Mouse (Mus musculus) embryonic facial prominence, embryonic 14.5 days (tissue): ENCODE data around the gene Ccdc86. TPM values are rescaled to one million over a fixed set of nuclear protein-coding genes. Genes with fewer than 3 reads are reported as not detected.

Source experiments
- ATAC-seq: fragments of 200-750 bp; cut with Nextera tagmentation; 2 replicates; pipeline ENCODE4 v1.8.0; 2017; ENCODE audit warnings: low read depth, moderate number of reproducible peaks, moderate TSS enrichment
- DNase-seq: peaks from one replicate; pipeline ENCODE4 v3.0.0-alpha.2; 2015; ENCODE audit warnings: low spot score
- H3K27ac ChIP-seq: fragments of 300-500 bp; sonication (generic); replicated peaks from 2 replicates; pipeline ENCODE4 v1.5.1; 2014; ENCODE audit warnings: low read depth, mild to moderate bottlenecking, low read length, moderate library complexity
- H3K27me3 ChIP-seq: fragments of 300-500 bp; sonication (generic); replicated peaks from 2 replicates; pipeline ENCODE4 v1.6.1; 2014; ENCODE audit warnings: low read length; ENCODE audit not compliant: control insufficient read depth, insufficient read depth
- H3K36me3 ChIP-seq: fragments of 300-500 bp; sonication (generic); 2 replicates; pipeline ENCODE4 v1.6.1; 2014; ENCODE audit warnings: low read length, mixed read lengths; ENCODE audit not compliant: control insufficient read depth, insufficient read depth
- H3K4me1 ChIP-seq: fragments of 300-500 bp; sonication (generic); 2 replicates; pipeline ENCODE4 v1.6.1; 2014; ENCODE audit warnings: antibody characterized with exemption, low read length; ENCODE audit not compliant: control insufficient read depth, insufficient read depth
- H3K4me2 ChIP-seq: fragments of 300-500 bp; sonication (generic); 2 replicates; pipeline ENCODE4 v1.6.1; 2014; ENCODE audit warnings: low read depth, mild to moderate bottlenecking, low read length, moderate library complexity, mixed read lengths
- H3K4me3 ChIP-seq: fragments of 300-500 bp; sonication (generic); 2 replicates; pipeline ENCODE4 v1.5.1; 2014; ENCODE audit warnings: low read depth, mild to moderate bottlenecking, low read length
- H3K9ac ChIP-seq: fragments of 300-500 bp; sonication (generic); 2 replicates; pipeline ENCODE4 v1.6.1; 2014; ENCODE audit warnings: low read depth, mild to moderate bottlenecking, low read length, moderate library complexity, mixed read lengths
- H3K9me3 ChIP-seq: fragments of 300-500 bp; sonication (generic); 2 replicates; pipeline ENCODE4 v1.6.1; 2016; ENCODE audit warnings: low read length; ENCODE audit not compliant: control insufficient read depth
- WGBS: fragments of 180-500 bp; shearing (Covaris S2); extraction: QIAGEN DNeasy Blood & Tissue Kit; methylation state at CpG from one replicate; pipeline ENCODE4 v1.1.7; 2014; 5-methylcytosine and 5-hydroxymethylcytosine counted together
- polyA plus RNA-seq: library from polyadenylated mRNA; unstranded; fragments of >200 nt; fragmentation: Nextera tagmentation; extraction: Ambion mirVana; gene quantifications from 2 replicates; pipeline ENCODE4 v1.2.1, GENCODE M21; 2014

The Ccdc86 gene
- polyA plus RNA-seq, 1 experiment from 2014 or later: 22.4 TPM

GRCm38 (mm10) chr19:10909087-10909721 is 39.9 kb downstream of the Ccdc86 start:
- H3K4me3 ChIP-seq: no peak overlapping the region
- 0 out of 2 replicates have a peak overlapping the region, but pooled peaks have one; percentile 25 for H3K9ac ChIP-seq
- H3K36me3 ChIP-seq: peaks cover 28% of the 10 kb centered on the region
- H3K4me2 ChIP-seq: no peak overlapping the region
- H3K9me3 ChIP-seq: no peaks in the 10 kb centered on the region
- H3K27ac ChIP-seq: peak overlapping the region; percentile 84
- WGBS: 38% methylated on average over 6 of the region's 6 CpGs
- peaks cover 7% of the 10 kb centered on the region for H3K4me1 ChIP-seq
- H3K27me3 ChIP-seq: no peaks in the 10 kb centered on the region
- ATAC-seq (peak; percentile 67), DNase-seq (peak; percentile 87)

GRCm38 (mm10) chr19:10907891-10908290 is 41.2 kb downstream of the Ccdc86 start:
- Histone ChIP-seq H3K4me3 (no peak overlapping the region), H3K27ac (no peak overlapping the region), H3K4me2 (no peak overlapping the region), H3K36me3 (peaks cover 41% of the 10 kb centered on the region), H3K9me3 (no peaks in the 10 kb centered on the region), H3K9ac (no peak overlapping the region), H3K27me3 (no peaks in the 10 kb centered on the region), H3K4me1 (peaks cover 7% of the 10 kb centered on the region)
- WGBS: 51% methylated on average over 3 of the region's 3 CpGs
- DNase-seq (peak; percentile 46), ATAC-seq (no peak)

GRCm38 (mm10) chr19:10905728-10906000 is 43.4 kb downstream of the Ccdc86 start:
- peaks cover 63% of the 10 kb centered on the region for H3K36me3 ChIP-seq

GRCm38 (mm10) chr19:10904927-10905727 is 43.9 kb downstream of the Ccdc86 start:
- H3K4me2 ChIP-seq: no peak overlapping the region
- H3K9ac ChIP-seq: no peak overlapping the region
- DNase-seq (peak; percentile 77), ATAC-seq (peak; percentile 69; the same call in 1 of the 2 replicates)
- H3K36me3 ChIP-seq: peaks cover 69% of the 10 kb centered on the region
- no peak overlapping the region for H3K4me3 ChIP-seq
- WGBS: 65% methylated on average over 7 of the region's 7 CpGs
- peaks cover 7% of the 10 kb centered on the region for H3K4me1 ChIP-seq
- no peaks in the 10 kb centered on the region for H3K27me3 ChIP-seq
- no peaks in the 10 kb centered on the region for H3K9me3 ChIP-seq
- peak overlapping the region; percentile 52; the same call in 1 of the 2 replicates for H3K27ac ChIP-seq

More at GRCm38 (mm10) chr19:10905728-10906000, 43.4 kb downstream of the Ccdc86 start:
- WGBS: 76% methylated on average over 5 of the region's 5 CpGs
- no peak for DNase-seq
- no peak overlapping the region for H3K4me2 ChIP-seq
- no peaks in the 10 kb centered on the region for H3K9me3 ChIP-seq
- H3K27ac ChIP-seq: peak overlapping the region; percentile 52; the same call in 1 of the 2 replicates
- peaks cover 7% of the 10 kb centered on the region for H3K4me1 ChIP-seq
- H3K9ac ChIP-seq: no peak overlapping the region
- H3K4me3 ChIP-seq: no peak overlapping the region
- no peak for ATAC-seq
- H3K27me3 ChIP-seq: no peaks in the 10 kb centered on the region

- WGBS: 84% methylated on average over 5 of the region's 5 CpGs
- no peak overlapping the region for H3K9ac ChIP-seq
- no peaks in the 10 kb centered on the region for H3K9me3 ChIP-seq
- peaks cover 75% of the 10 kb centered on the region for H3K36me3 ChIP-seq
- no peak for DNase-seq
- H3K27ac ChIP-seq: no peak overlapping the region
- H3K4me2 ChIP-seq: no peak overlapping the region
- no peak overlapping the region for H3K4me3 ChIP-seq
- H3K27me3 ChIP-seq: no peaks in the 10 kb centered on the region
- peaks cover 7% of the 10 kb centered on the region for H3K4me1 ChIP-seq
- no peak for ATAC-seq
These were observed 44.6 kb downstream of the Ccdc86 start for GRCm38 (mm10) chr19:10904512-10904911.

GRCm38 (mm10) chr19:10901046-10901445 is 48.0 kb downstream of the Ccdc86 start:
- DNase-seq: no peak
- 90% methylated on average over 5 of the region's 5 CpGs for WGBS
- no peak overlapping the region for H3K4me2 ChIP-seq
- no peak overlapping the region for H3K9ac ChIP-seq
- ATAC-seq: no peak
- H3K9me3 ChIP-seq: no peaks in the 10 kb centered on the region
- H3K4me3 ChIP-seq: no peak overlapping the region
- H3K27me3 ChIP-seq: no peaks in the 10 kb centered on the region
- peaks cover 86% of the 10 kb centered on the region for H3K36me3 ChIP-seq
- no peak overlapping the region for H3K27ac ChIP-seq
- peaks cover 8% of the 10 kb centered on the region for H3K4me1 ChIP-seq

GRCm38 (mm10) chr19:10900315-10900714 is 48.8 kb downstream of the Ccdc86 start:
- H3K9ac ChIP-seq: no peak overlapping the region
- H3K27me3 ChIP-seq: no peaks in the 10 kb centered on the region
- H3K4me1 ChIP-seq: peaks cover 10% of the 10 kb centered on the region
- no peaks in the 10 kb centered on the region for H3K9me3 ChIP-seq
- H3K4me3 ChIP-seq: no peak overlapping the region
- 76% methylated on average over 6 of the region's 6 CpGs for WGBS
- ATAC-seq: no peak
- DNase-seq: no peak
- H3K4me2 ChIP-seq: no peak overlapping the region
- no peak overlapping the region for H3K27ac ChIP-seq
- H3K36me3 ChIP-seq: peaks cover 78% of the 10 kb centered on the region

GRCm38 (mm10) chr19:10897491-10897890 is 51.6 kb downstream of the Ccdc86 start:
- Histone ChIP-seq H3K36me3 (peaks cover 50% of the 10 kb centered on the region), H3K4me2 (no peak overlapping the region), H3K4me3 (no peak overlapping the region), H3K9ac (no peak overlapping the region), H3K27ac (no peak overlapping the region), H3K4me1 (peaks cover 10% of the 10 kb centered on the region; the same call in 1 of the 2 replicates), H3K27me3 (no peaks in the 10 kb centered on the region), H3K9me3 (no peaks in the 10 kb centered on the region)
- ATAC-seq (no peak), DNase-seq (no peak)
- 87% methylated on average over 7 of the region's 8 CpGs for WGBS
